Mouse (Mus musculus): Measurements from ENCODE around the gene Plbd1. TPM values are rescaled to one million over a fixed set of nuclear protein-coding genes. Genes with fewer than 3 reads are reported as not detected.

The Plbd1 gene
- total and polyA plus RNA-seq, 3 experiments: not detected

DNA sequence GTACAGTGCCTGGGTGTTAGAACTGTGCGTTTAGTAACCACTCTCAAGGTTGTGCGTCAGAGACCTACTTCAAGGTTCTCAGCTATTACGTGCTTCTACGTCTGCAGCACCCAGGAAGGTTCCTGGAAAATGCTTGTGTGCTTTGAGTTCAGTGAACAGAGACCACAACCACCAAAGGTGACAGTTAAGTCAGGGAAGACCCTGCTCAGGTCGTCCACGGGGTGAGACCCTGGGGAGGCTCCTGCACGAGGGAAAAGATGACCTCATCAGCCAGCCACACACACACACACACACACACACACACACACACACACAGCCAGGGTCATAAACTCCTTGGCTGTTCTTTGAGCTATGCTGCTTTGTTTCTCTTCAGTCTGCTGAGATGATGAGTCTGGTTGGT is 59.1 kb downstream of the Plbd1 start:
- Histone ChIP-seq H3K9ac (ENCODE audit: insufficient read depth, low read depth) (no peak overlapping the region), H3K27ac (ENCODE audit: insufficient read depth, low read depth) (no peak overlapping the region), H3K4me2 (ENCODE audit: insufficient read depth, low read depth, poor library complexity, severe bottlenecking) (no peak overlapping the region), H3K79me2 (replicated peaks; ENCODE audit: control insufficient read depth, extremely low read depth, insufficient read depth, poor library complexity, severe bottlenecking) (no peaks in the 10 kb centered on the region), H3K9me3 (replicated peaks; ENCODE audit: low read length) (no peaks in the 10 kb centered on the region), H3K36me3 (replicated peaks in 1 of 2; ENCODE audit: control insufficient read depth in 1 of 2, insufficient read depth in 1 of 2, low read length in 1 of 2) (peaks cover 67 to 91% of the 10 kb centered on the region in 2 experiments), H3K27me3 (replicated peaks) (no peaks in the 10 kb centered on the region), H3K4me3 (replicated peaks in 1 of 3; ENCODE audit: low read depth in 2 of 3, low read length in 2 of 3, poor library complexity in 1 of 3) (no peak overlapping the region), H3K4me1 (ENCODE audit: control insufficient read depth in 1 of 2, insufficient read depth in 2 of 2) (no peaks in the 10 kb centered on the region)
- in situ Hi-C loops (cut with MboI; ENCODE audit: low pct_ligation_motif_present, low pct_unique_long_range_greater_than_20kb, low sequenced_read_pairs): no loop called here
- dilution Hi-C loops (cut with MboI; ENCODE audit: extremely low pct_ligation_motif_present, extremely low pct_unique_long_range_greater_than_20kb, low sequenced_read_pairs): no loop called here
- TF ChIP-seq PAX5 (IDR thresholded peaks at IDR 0.05; ENCODE audit: low read length): no peak
- no peak for TF ChIP-seq JUN (IDR thresholded peaks at IDR 0.05; ENCODE audit: insufficient read depth, low read depth, low read length)
- no peak for TF ChIP-seq JUND (conservative IDR thresholded peaks at IDR 0.05; ENCODE audit: low read depth, low read length)
- no peak for TF ChIP-seq ZKSCAN1 (IDR thresholded peaks at IDR 0.05; ENCODE audit: borderline replicate concordance, low read depth, low read length)
- TF ChIP-seq UBTF (IDR thresholded peaks at IDR 0.05; ENCODE audit: low read depth, low read length): no peak
- no peak for TF ChIP-seq TCF12 (IDR thresholded peaks at IDR 0.05; ENCODE audit: low read depth, low read length)
- TF ChIP-seq EP300 (IDR thresholded peaks at IDR 0.05; ENCODE audit: low read length): no peak
- no peak for TF ChIP-seq RAD21 (IDR thresholded peaks at IDR 0.05; ENCODE audit: low read depth, low read length)
- TF ChIP-seq HCFC1 (IDR thresholded peaks at IDR 0.05; ENCODE audit: low read depth, low read length): no peak
- no peak for TF ChIP-seq MYC (IDR thresholded peaks at IDR 0.05; ENCODE audit: low read depth, low read length)
- no peak for TF ChIP-seq ZC3H11A (IDR thresholded peaks at IDR 0.05; ENCODE audit: low read depth, low read length)
- no peak for DNase-seq (ENCODE audit: extremely low read depth)

DNA sequence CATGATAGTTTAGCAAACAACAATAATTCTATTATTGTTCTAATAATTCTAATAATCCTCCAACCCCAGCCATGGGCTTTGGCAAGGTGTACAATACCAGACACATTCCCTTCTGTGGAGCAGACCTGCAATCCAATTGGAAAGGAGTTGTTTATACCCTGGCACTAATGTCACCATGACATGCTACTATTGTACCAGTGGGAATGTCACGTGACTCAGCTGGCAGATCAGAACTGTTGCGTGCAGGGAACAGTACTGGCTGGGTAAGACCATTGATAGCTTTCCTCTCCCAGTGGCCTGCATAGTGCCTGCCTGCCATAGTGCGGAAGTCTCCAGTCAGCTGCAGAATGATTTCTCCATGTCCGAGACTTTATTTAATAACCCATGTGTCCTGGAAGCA is 67.2 kb downstream of the Plbd1 start:
- TF ChIP-seq JUND (conservative IDR thresholded peaks at IDR 0.05; ENCODE audit: low read depth, low read length) (no peak), MYC (IDR thresholded peaks at IDR 0.05; ENCODE audit: low read depth, low read length) (no peak)
- Histone ChIP-seq H3K36me3 (replicated peaks in 1 of 2; ENCODE audit: control insufficient read depth in 1 of 2, insufficient read depth in 1 of 2, low read length in 1 of 2) (peaks cover 58 to 80% of the 10 kb centered on the region in 2 experiments), H3K79me2 (replicated peaks; ENCODE audit: control insufficient read depth, extremely low read depth, insufficient read depth, poor library complexity, severe bottlenecking) (peaks cover 5% of the 10 kb centered on the region; the same call in 1 of the 2 replicates), H3K9me3 (replicated peaks; ENCODE audit: low read length) (no peaks in the 10 kb centered on the region), H3K27ac (ENCODE audit: insufficient read depth, low read depth) (no peak overlapping the region), H3K9ac (ENCODE audit: insufficient read depth, low read depth) (no peak overlapping the region), H3K27me3 (replicated peaks) (no peaks in the 10 kb centered on the region), H3K4me2 (ENCODE audit: insufficient read depth, low read depth, poor library complexity, severe bottlenecking) (no peak overlapping the region), H3K4me1 (ENCODE audit: control insufficient read depth in 1 of 2, insufficient read depth in 2 of 2) (no peaks in the 10 kb centered on the region), H3K4me3 (replicated peaks in 1 of 3; ENCODE audit: low read depth in 2 of 3, low read length in 2 of 3, poor library complexity in 1 of 3) (no peak overlapping the region)
- in situ Hi-C loops (cut with MboI; ENCODE audit: low pct_ligation_motif_present, low pct_unique_long_range_greater_than_20kb, low sequenced_read_pairs) (no loop called here), dilution Hi-C loops (cut with MboI; ENCODE audit: extremely low pct_ligation_motif_present, extremely low pct_unique_long_range_greater_than_20kb, low sequenced_read_pairs) (no loop called here)
- no peak for DNase-seq (ENCODE audit: extremely low read depth)

DNA sequence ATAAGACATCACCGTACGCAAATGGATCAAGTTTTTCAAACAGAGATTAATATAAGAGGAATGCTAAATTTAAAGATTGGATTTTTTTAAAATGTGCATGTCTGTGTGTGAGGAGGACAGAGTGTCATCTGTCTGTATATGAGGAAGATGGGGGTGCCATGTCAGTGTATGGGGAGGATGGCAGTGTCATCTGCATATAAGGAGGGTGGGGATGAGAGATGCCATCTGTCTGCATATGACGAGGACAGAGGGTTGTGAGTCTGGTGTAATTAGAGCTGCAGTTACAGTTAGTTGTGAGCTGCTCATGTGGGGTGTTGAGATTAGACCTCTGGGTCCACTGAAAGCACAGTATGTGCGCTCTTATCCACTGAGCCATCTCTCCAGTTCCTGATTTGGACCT is 71.0 kb downstream of the Plbd1 start:
- in situ Hi-C loops (cut with MboI; ENCODE audit: low pct_ligation_motif_present, low pct_unique_long_range_greater_than_20kb, low sequenced_read_pairs): no loop called here
- Histone ChIP-seq H3K4me2 (ENCODE audit: insufficient read depth, low read depth, poor library complexity, severe bottlenecking) (no peak overlapping the region), H3K36me3 (replicated peaks in 1 of 2; ENCODE audit: control insufficient read depth in 1 of 2, insufficient read depth in 1 of 2, low read length in 1 of 2) (peaks cover 57 to 81% of the 10 kb centered on the region in 2 experiments), H3K9me3 (replicated peaks; ENCODE audit: low read length) (no peaks in the 10 kb centered on the region), H3K4me1 (ENCODE audit: control insufficient read depth in 1 of 2, insufficient read depth in 2 of 2) (no peaks in the 10 kb centered on the region), H3K27ac (ENCODE audit: insufficient read depth, low read depth) (no peak overlapping the region), H3K79me2 (replicated peaks; ENCODE audit: control insufficient read depth, extremely low read depth, insufficient read depth, poor library complexity, severe bottlenecking) (peaks cover 5% of the 10 kb centered on the region; the same call in 1 of the 2 replicates), H3K27me3 (replicated peaks) (no peaks in the 10 kb centered on the region), H3K9ac (ENCODE audit: insufficient read depth, low read depth) (no peak overlapping the region), H3K4me3 (replicated peaks in 1 of 3; ENCODE audit: low read depth in 2 of 3, low read length in 2 of 3, poor library complexity in 1 of 3) (no peak overlapping the region)
- TF ChIP-seq HCFC1 (IDR thresholded peaks at IDR 0.05; ENCODE audit: low read depth, low read length) (no peak), MXI1 (IDR thresholded peaks at IDR 0.05; ENCODE audit: low read depth, low read length) (no peak), JUN (IDR thresholded peaks at IDR 0.05; ENCODE audit: insufficient read depth, low read depth, low read length) (no peak), RCOR1 (conservative IDR thresholded peaks at IDR 0.05; ENCODE audit: low read depth, low read length) (no peak), ZKSCAN1 (IDR thresholded peaks at IDR 0.05; ENCODE audit: borderline replicate concordance, low read depth, low read length) (no peak), TCF12 (IDR thresholded peaks at IDR 0.05; ENCODE audit: low read depth, low read length) (no peak), MEF2A (IDR thresholded peaks at IDR 0.05; ENCODE audit: borderline replicate concordance, low read depth, low read length) (no peak), BHLHE40 (IDR thresholded peaks at IDR 0.05; ENCODE audit: low read depth, low read length) (no peak)
- dilution Hi-C loops (cut with MboI; ENCODE audit: extremely low pct_ligation_motif_present, extremely low pct_unique_long_range_greater_than_20kb, low sequenced_read_pairs): no loop called here
- no peak for DNase-seq (ENCODE audit: extremely low read depth)

Measured in CH12.LX (cell line).